Mouse (Mus musculus) MN1 (cell line): ENCODE measurements around the gene Rsph10b.
A peak's percentile ranks its signal among the peaks of the same experiment; 100 is the strongest.

Source experiments
- DNase-seq: peaks from one replicate; pipeline ENCODE4 v3.0.0-alpha.2; 2016; ENCODE audit warnings: low spot score

Gene Rsph10b

DNA sequence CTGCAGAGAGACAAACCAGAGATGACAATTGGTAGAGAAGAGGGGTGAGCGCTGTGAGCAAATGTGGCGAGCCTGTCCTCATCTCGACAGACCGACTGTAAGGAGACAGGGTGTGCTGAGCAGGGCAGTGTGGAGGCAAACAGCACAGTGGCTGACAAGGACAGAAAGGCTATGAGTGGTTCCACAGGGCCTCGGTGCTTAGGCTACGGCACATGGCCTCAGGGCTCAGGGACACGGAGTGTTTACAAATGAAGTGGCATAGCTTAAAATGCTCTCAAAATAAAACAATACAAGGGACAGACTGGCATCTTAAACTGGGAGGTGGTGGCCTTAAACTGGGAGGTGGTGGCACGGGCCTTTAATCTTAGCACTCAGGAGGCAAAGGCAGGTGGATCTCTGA, 60.4 kb downstream of the Rsph10b start:
- no peak for DNase-seq

DNA sequence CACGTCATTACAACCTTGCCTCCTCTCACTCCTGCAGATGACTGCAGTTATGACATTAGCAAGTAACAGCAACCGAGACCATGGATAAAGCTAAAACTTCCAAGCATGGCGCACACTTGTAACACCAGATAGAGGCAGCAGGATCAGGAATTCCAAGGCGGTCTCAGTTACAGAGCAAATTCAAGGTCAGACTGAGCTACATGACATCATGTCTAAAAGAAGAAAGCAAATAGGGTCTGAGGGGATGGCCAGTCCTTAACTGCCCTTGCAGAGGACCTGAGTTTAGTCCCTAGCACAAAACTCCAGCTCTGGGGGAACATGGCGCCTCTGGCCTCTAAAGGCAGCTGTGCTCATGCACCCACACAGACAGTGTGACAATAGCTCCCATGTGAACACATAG, 61.0 kb downstream of the Rsph10b start:
- DNase-seq: no peak

DNA sequence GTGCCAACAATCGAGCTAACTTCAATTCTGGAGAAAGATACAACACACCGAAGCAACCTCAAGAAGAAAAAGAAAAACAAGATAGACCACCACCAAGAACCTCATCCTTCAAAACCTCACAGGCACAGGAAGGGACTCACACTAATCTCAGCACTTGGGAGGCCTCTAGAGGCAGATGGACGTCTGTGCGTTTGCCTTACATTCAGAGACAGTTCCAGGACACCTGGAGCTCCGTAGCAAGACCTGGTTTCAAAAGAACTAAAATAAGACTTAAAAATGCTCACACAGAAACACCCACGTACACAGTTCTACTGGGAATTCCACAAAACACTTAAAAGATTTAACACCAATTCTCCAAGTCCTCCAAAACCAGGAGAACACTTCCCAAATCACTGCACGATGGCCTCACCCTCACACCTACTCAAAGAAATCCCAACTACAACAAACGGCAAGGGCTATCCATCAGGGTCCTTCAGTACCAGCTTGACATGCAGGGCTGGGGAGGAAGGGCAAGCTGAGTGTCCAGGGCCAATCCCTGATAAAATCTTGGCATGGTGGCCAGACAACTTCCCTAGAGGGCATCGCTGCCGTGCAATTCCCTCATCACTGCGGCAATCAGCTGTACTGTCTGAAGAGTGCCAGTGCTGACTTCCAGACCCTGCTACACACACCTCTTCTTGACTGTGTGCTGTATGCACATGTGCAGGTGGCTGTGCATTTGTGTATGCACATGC, 62.0 kb downstream of the Rsph10b start:
- peak; percentile 81 for DNase-seq

DNA sequence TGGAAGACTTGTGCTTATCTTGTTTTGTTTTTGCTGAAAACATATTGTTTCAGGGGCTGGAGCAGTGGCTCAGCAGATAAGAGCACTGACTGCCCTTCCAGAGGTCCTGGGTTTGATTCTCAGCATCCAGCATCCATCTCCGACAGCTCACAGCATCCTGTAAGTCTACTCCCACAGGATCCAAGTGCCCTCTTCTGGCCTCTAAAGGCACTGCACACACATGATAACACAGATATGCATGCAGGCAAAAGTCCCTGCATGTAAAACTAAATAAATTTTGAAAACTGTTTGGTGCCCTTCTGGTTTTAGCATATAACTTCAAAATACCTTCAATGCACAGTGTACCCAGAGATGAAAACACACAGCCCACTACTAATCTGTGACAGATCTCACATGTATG, 66.6 kb downstream of the Rsph10b start:
- DNase-seq: no peak

DNA sequence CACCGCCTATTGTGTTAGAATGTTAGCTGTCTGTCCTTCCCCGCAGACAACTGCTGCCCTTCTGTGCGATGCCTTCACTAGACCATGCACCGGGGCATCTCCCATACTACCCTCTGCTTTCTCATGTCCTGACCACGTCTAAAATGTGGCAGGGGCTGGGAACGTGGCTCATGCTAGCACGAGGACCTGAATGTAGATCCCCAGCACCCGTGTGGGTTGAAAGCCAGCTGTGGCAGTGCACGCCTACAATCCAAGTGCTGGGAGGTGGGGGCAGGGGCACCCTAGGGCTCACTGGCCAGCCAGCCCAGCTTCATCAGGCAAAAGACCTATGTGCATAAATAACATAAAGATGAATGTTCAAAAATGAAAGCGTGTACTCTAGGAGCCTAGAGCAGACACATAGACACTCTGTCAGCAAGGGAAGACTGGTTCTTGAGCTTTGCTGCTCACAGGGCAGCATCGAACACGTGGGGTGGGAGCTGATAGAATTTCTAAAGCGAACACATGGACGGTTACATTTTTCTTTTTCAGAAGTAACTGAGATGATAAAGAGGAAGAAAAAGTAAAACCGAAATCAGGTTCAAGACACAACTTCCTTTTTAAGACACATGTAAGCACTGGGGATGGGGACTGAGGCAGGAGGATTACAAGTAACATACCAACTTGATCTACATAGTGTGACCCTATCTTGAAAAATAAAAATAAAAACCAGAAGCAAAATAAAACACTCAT, 69.8 kb downstream of the Rsph10b start:
- no peak for DNase-seq

DNA sequence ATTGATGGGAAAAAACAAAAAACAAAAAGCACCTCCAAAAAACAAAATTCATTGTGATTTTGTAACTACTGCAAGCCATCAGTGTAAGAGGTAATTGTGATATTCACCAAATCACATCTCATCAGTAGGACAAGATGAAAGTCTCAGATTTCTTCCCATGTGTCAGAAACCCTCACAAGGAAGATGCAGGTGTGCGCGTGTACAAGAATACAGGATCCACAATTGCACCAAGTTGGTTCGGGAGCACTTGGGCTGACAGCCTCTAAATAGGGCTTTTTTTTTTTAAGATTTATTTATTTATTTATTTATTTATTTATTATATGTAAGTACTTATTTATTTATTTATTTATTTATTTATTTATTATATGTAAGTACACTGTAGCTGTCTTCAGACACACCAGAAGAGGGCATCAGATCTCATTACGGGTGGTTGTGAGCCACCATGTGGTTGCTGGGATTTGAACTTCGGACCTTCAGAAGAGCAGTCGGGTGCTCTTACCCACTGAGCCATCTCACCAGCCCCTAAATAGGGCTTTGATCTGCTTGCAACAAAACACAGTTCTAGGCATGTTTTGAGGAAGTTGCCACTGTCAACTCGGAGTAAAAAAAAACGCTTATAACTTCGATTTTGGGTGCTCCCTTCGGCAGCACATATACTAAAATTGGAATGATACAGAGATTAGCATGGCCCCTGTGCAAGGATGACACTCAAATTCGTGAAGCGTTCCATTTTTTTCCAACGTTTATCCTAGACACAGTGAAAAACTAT, 80.7 kb downstream of the Rsph10b start:
- DNase-seq: peak; percentile 42

DNA sequence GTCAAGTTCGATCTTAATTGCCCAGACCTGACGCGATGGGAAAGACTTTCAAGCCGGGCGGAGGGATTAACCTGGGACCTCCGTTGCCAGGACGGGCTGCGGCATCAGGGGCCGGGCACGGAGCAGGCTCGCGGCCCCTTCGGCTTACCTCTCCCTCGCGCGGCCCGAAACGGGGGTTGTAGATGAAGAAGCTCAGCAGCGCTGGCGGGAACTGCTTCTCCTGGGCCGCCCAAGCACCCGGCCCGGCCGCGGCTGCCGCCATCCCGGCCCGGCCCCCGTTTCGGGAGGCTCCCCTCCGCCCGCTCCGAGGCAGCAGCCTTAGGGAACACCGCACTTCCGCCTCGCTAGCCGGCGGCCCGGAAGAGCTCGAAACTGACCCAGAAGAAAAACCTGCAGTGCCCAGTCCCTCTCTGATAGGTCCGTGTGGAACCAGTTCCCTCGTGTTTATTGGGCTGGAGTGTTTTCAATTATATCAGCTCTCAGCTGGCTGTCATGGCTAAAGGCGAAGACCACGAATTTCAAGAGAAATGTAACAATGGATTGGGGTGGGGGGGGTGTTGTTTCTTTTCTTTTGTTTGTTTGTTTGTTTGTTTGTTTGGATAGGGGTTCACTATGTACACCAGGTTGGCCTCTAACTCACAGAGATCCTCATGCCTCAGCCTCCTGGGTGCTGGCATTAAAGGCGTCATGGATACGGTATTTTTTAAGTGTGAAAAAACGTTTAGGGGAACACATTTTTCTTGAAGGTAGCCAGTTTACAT, 81.9 kb downstream of the Rsph10b start, which contains the start of gene Ccz1:
Ccz1 (minus strand) TSS at position 327 of the 761 bp plus-strand sequence.
- DNase-seq: peak; percentile 95

DNA sequence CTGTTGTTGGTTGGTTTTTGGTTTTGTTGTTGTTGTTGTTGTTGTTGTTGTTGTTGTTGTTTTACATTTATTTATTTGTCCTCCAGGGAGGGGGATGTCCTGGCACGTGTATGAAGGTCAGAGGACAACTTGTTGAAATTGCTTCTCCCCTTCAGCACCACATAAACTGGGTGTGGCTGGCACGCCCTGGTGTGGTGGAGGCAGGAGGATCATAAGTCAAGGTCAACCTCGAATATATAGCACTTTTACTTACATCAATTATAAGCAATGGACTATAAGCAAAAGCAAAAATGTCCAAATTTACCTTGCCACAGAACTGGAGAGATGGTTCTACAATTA, 82.4 kb downstream of the Rsph10b start:
- DNase-seq: peak; percentile 15

DNA sequence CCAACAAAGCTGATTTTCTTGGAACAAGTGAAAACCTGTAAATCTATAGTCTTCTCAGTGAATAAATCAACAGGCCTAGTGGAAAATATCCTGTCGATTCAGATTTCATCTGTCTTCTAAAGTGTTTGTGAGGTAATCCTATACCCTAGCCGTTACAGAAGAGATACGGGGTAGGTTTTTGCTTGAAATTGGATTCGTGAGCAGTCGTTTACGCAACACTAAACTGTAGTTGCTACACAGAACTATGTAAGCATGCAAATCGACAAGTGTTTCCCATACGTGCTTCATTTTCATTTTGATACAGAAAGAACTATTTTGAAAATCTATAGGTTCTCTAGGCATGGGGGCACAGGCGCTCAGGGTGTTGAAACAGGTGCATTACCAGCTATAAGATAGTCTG, 83.0 kb downstream of the Rsph10b start:
- no peak for DNase-seq

DNA sequence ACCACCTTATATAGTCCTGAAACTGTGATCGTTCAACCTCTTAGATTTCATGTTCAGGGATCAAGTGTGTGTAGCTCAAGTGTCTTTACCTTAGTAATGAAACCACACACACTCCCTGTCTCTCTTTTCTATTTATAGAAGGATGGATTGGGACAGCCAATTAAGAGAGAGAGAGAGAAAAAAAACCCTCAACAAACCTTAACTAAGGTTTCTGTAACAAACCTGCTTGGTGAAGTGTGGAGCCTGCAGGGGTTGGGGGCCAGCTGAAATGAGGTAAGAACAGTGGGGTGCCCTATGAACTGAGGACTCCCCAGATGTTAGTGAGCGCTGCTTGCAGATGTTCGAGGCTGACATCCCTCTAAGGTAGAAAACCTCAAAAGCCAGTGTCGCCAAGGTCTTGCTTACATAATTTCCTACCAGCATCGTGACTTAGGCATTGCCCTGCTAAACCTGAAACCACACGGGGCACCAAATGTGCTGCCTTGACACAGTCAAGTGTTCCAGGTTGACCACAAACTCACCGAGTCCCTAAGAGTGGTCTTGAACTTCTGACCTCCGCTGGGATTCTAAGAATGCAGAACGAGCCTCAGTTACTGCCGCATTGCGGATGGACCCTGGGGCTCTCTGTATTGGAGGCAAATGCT, 93.9 kb downstream of the Rsph10b start, which contains the start of gene Ocm:
Ocm (minus strand) TSS at position 51 of the 644 bp plus-strand sequence.
- DNase-seq: no peak

DNA sequence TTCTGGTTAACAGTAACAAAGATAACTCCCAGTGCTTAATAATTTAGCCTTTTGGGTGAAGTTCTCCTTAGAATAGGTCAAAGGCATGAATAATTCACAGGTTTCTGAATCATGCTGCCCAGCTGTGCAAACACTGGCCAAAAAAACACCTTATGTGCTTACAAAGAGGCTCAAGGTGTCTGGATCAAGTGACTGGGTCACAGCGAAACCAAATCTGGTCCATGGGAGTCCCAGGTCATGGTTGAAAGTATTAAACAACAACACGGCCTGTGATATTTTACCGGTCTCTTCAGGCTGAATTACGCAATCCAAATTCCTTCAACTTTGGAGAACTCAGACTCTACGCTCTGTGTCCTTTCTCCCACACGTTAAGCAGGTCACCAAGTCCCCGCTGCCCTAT, 99.7 kb downstream of the Rsph10b start:
- no peak for DNase-seq

DNA sequence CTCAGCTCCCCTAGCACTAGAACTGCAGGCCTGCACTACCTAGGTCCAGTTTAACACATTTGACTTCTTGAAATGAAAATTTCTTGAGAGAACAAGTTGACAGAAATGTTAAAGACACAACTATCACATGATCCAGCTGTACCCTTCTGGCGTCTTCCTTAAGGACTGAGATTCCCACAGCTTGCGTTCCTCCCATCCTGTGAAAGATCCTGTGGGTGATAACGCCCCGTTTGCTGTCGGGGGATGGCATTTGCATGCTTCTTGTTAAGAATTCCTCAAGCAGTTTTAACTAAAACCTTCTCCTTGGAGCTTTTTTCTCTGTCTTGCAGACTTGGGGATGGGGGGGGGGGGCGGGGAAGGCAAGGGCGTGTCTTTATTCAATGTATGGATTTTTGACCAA, 101.7 kb downstream of the Rsph10b start:
- DNase-seq: no peak
